Mouse (Mus musculus) stomach, postnatal 0 days (tissue): ENCODE measurements at regions not wholly inside any gene's neighbourhood (a gene's known extent, or its start where the extent isn't known, plus 50 kb on each side); places are given as distances from the start of the nearest gene placed in this dataset.
"Not testable (repeated sequence)": the region's sequence is repeated elsewhere in the genome, so short reads cannot be mapped to it uniquely, and the experiment has no call there.

ENCODE experiments used
- CTCF ChIP-seq: IDR thresholded peaks from 2 replicates; pipeline ENCODE4 v1.5.1; 2016; ENCODE audit warnings: antibody characterized with exemption, low read depth, mild to moderate bottlenecking, moderate library complexity
- EP300 ChIP-seq: optimal IDR thresholded peaks from 2 replicates; pipeline ENCODE3; 2016; ENCODE audit warnings: antibody characterized with exemption

DNA sequence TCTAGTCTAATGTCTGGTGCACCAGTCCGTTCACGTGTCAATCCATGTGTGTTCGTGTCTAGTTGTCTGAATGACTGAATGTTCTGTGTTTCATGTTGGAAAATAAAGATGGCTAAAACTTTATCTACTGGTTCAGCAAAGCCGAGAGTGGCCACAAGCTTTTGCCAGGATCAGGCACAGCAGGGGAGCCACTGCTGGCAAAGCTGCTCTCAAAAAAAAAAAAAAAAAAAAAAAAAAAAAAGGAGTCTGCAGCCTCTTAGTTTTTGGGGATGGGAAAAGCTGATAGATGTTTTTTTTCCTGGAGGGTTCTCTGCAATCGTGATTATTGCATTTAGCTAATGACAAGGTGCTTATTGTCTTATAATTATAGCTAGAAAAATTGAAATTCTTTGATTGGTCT, 132.5 kb upstream of the Ube2e1 start:
- TF ChIP-seq CTCF, EP300: not testable (repeated sequence)
